Mouse (Mus musculus) ES-Bruce4 (cell line): ENCODE measurements around the gene Filip1l. TPM values are rescaled to one million over a fixed set of nuclear protein-coding genes. Genes with fewer than 3 reads are reported as not detected.

Source experiments
- H3K27ac ChIP-seq: 2 replicates; pipeline ENCODE4 v1.5.1; 2012; ENCODE audit warnings: low read length, inconsistent platforms; ENCODE audit not compliant: insufficient read depth
- H3K27me3 ChIP-seq: 2 replicates; pipeline ENCODE4 v1.6.1; 2012; ENCODE audit warnings: mild to moderate bottlenecking, low read length, inconsistent platforms; ENCODE audit not compliant: control insufficient read depth, poor library complexity, insufficient read depth, severe bottlenecking
- H3K36me3 ChIP-seq: 2 replicates; pipeline ENCODE4 v1.6.1; 2012; ENCODE audit warnings: inconsistent platforms, mild to moderate bottlenecking, low read length, moderate library complexity; ENCODE audit not compliant: control insufficient read depth, poor library complexity, insufficient read depth, severe bottlenecking
- H3K4me1 ChIP-seq: one replicate; pipeline ENCODE4 v1.8.1; 2011; ENCODE audit warnings: low read length; ENCODE audit not compliant: control insufficient read depth, insufficient read depth
- H3K4me3 ChIP-seq: 2 replicates; pipeline ENCODE4 v1.5.1; 2011; ENCODE audit warnings: low read depth, mild to moderate bottlenecking, low read length
- H3K9ac ChIP-seq: 2 replicates; pipeline ENCODE4 v1.6.1; 2012; ENCODE audit warnings: low read depth, mild to moderate bottlenecking, inconsistent platforms; ENCODE audit not compliant: poor library complexity, severe bottlenecking
- H3K9me3 ChIP-seq: replicated peaks from 2 replicates; pipeline ENCODE4 v1.6.1; 2012; ENCODE audit warnings: mild to moderate bottlenecking, low read length, inconsistent platforms; ENCODE audit not compliant: control insufficient read depth, poor library complexity, insufficient read depth, severe bottlenecking
- CTCF ChIP-seq: IDR thresholded peaks from one replicate; pipeline ENCODE4 v1.8.1; 2011; ENCODE audit warnings: low read depth, low read length
- EP300 ChIP-seq: IDR thresholded peaks from 2 replicates; pipeline ENCODE4 v1.6.1; 2011; ENCODE audit warnings: low read depth, low read length; ENCODE audit not compliant: insufficient read depth
- POLR2A ChIP-seq: IDR thresholded peaks from one replicate; pipeline ENCODE4 v1.8.1; 2011; ENCODE audit warnings: low read length; ENCODE audit not compliant: insufficient read depth
- polyA plus RNA-seq: library from polyadenylated mRNA; stranded (reverse); fragments of >200 nt; gene quantifications from 2 replicates; pipeline ENCODE4 v1.2.4, GENCODE M21; 2011; ENCODE audit warnings: low read depth; ENCODE audit not compliant: missing spikeins, insufficient read depth, insufficient read length

The Filip1l gene
- polyA plus RNA-seq, 1 experiment: 2.0 TPM

- Histone ChIP-seq H3K36me3 (no peaks in the 10 kb centered on the region), H3K27ac (no peak overlapping the region), H3K9ac (no peak overlapping the region), H3K4me1 (no peaks in the 10 kb centered on the region), H3K4me3 (no peak overlapping the region), H3K27me3 (no peaks in the 10 kb centered on the region), H3K9me3 (no peaks in the 10 kb centered on the region)
- no peak for TF ChIP-seq CTCF
- no peak for TF ChIP-seq POLR2A
- no peak for TF ChIP-seq EP300
These were observed 142.7 kb downstream of the Filip1l start for GRCm38 (mm10) chr16:57495476-57496203.

- no peaks in the 10 kb centered on the region for H3K27me3 ChIP-seq
- H3K9me3 ChIP-seq: no peaks in the 10 kb centered on the region
- H3K27ac ChIP-seq: no peak overlapping the region
- no peak overlapping the region for H3K9ac ChIP-seq
- no peaks in the 10 kb centered on the region for H3K4me1 ChIP-seq
- TF ChIP-seq CTCF (no peak), POLR2A (no peak), EP300 (no peak)
- no peak overlapping the region for H3K4me3 ChIP-seq
- H3K36me3 ChIP-seq: no peaks in the 10 kb centered on the region
These were observed 143.7 kb downstream of the Filip1l start for GRCm38 (mm10) chr16:57496437-57497173.

GRCm38 (mm10) chr16:57500851-57501250 lies 148.0 kb downstream of the Filip1l start:
- TF ChIP-seq CTCF (no peak), EP300 (no peak), POLR2A (no peak)
- Histone ChIP-seq H3K4me3 (no peak overlapping the region), H3K27ac (no peak overlapping the region), H3K9me3 (no peaks in the 10 kb centered on the region), H3K27me3 (no peaks in the 10 kb centered on the region), H3K36me3 (no peaks in the 10 kb centered on the region), H3K9ac (no peak overlapping the region), H3K4me1 (no peaks in the 10 kb centered on the region)

- TF ChIP-seq CTCF (no peak), EP300 (no peak), POLR2A (no peak)
- no peak overlapping the region for H3K27ac ChIP-seq
- no peak overlapping the region for H3K4me3 ChIP-seq
These were observed 149.3 kb downstream of the Filip1l start for GRCm38 (mm10) chr16:57502230-57502629.

GRCm38 (mm10) chr16:57502761-57503160 lies 149.9 kb downstream of the Filip1l start:
- no peaks in the 10 kb centered on the region for H3K9me3 ChIP-seq

More at GRCm38 (mm10) chr16:57502230-57502629, 149.3 kb downstream of the Filip1l start:
- no peaks in the 10 kb centered on the region for H3K27me3 ChIP-seq
- no peaks in the 10 kb centered on the region for H3K4me1 ChIP-seq
- H3K36me3 ChIP-seq: no peaks in the 10 kb centered on the region
- H3K9ac ChIP-seq: no peak overlapping the region
- H3K9me3 ChIP-seq: no peaks in the 10 kb centered on the region

DNA sequence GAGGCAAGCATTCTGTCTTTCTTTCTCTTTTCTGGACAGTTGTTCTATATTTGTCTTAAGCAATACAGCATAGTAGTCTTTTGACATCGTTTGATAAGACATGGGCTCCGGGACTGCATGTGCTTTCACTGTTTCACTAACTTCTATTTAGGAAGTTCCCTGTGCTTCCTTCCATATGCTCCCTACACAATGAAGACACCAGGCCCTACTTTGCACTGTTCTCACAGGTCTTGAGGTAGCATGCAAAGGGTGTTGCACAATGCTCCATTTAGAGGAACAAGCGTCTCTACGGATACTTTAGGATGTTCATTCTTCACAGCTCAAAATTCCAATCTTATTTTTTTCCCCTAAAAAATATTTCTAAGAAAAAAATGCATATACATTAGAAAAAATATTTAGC lies 151.8 kb downstream of the Filip1l start:
- no peaks in the 10 kb centered on the region for H3K36me3 ChIP-seq
- no peak overlapping the region for H3K9ac ChIP-seq

More at GRCm38 (mm10) chr16:57502761-57503160, 149.9 kb downstream of the Filip1l start:
- H3K4me3 ChIP-seq: no peak overlapping the region
- H3K27me3 ChIP-seq: no peaks in the 10 kb centered on the region
- no peak overlapping the region for H3K9ac ChIP-seq
- H3K27ac ChIP-seq: no peak overlapping the region
- no peaks in the 10 kb centered on the region for H3K36me3 ChIP-seq
- TF ChIP-seq POLR2A (no peak), CTCF (no peak), EP300 (no peak)
- H3K4me1 ChIP-seq: no peaks in the 10 kb centered on the region

More for the DNA sequence above, 151.8 kb downstream of the Filip1l start:
- H3K27ac ChIP-seq: no peak overlapping the region
- no peaks in the 10 kb centered on the region for H3K27me3 ChIP-seq
- TF ChIP-seq CTCF (no peak), POLR2A (no peak)
- H3K4me3 ChIP-seq: no peak overlapping the region
- H3K4me1 ChIP-seq: no peaks in the 10 kb centered on the region
- no peaks in the 10 kb centered on the region for H3K9me3 ChIP-seq
